Mouse (Mus musculus) heart, embryonic 14.5 days (tissue): Measurements from ENCODE around the gene Acyp1. TPM values are rescaled to one million over a fixed set of nuclear protein-coding genes. Genes with fewer than 3 reads are reported as not detected.

Source experiments
- ATAC-seq: fragments of 200-750 bp; cut with Nextera tagmentation; 2 replicates; pipeline ENCODE4 v1.8.0; 2017; ENCODE audit warnings: low read depth, moderate TSS enrichment; ENCODE audit not compliant: insufficient number of reproducible peaks, insufficient read depth, low FRiP score
- H3K27ac ChIP-seq, 2 experiments: fragments of 200-500 bp in 1 of 2; fragments of 300-500 bp in 1 of 2; sonication (generic) in 1 of 2; replicated peaks in 1 of 2; 2 replicates each; pipeline ENCODE4 v1.5.1; 2012 to 2014; ENCODE audit warnings: low read depth in 2 of 2, low read length in 2 of 2, control low read depth in 1 of 2, mild to moderate bottlenecking in 1 of 2, mixed read lengths in 1 of 2; ENCODE audit not compliant: control insufficient read depth in 1 of 2, insufficient read depth in 1 of 2
- H3K27me3 ChIP-seq: fragments of 300-500 bp; sonication (generic); 2 replicates; pipeline ENCODE4 v1.6.1; 2014; ENCODE audit warnings: mild to moderate bottlenecking, low read length, control low read depth; ENCODE audit not compliant: control insufficient read depth, insufficient read depth
- H3K36me3 ChIP-seq: fragments of 300-500 bp; sonication (generic); 2 replicates; pipeline ENCODE4 v1.6.1; 2014; ENCODE audit warnings: mild to moderate bottlenecking, control low read depth, low read length, mixed read lengths; ENCODE audit not compliant: control insufficient read depth, insufficient read depth
- H3K4me1 ChIP-seq, 2 experiments: fragments of 200-500 bp in 1 of 2; fragments of 300-500 bp in 1 of 2; sonication (generic) in 1 of 2; 2 replicates each; pipeline ENCODE4 v1.6.1; 2012 to 2014; ENCODE audit warnings: low read length in 2 of 2, control low read depth in 1 of 2, mixed read lengths in 1 of 2; ENCODE audit not compliant: control insufficient read depth in 2 of 2, insufficient read depth in 2 of 2
- H3K4me2 ChIP-seq: fragments of 300-500 bp; sonication (generic); 2 replicates; pipeline ENCODE4 v1.6.1; 2014; ENCODE audit warnings: mild to moderate bottlenecking, low read length
- H3K4me3 ChIP-seq, 2 experiments: fragments of 200-500 bp in 1 of 2; fragments of 300-500 bp in 1 of 2; sonication (generic) in 1 of 2; 2 replicates each; pipeline ENCODE4 v1.5.1; 2012 to 2014; ENCODE audit warnings: low read length in 2 of 2, mild to moderate bottlenecking in 2 of 2, control low read depth in 1 of 2, low read depth in 1 of 2, moderate library complexity in 1 of 2; ENCODE audit not compliant: control insufficient read depth in 1 of 2, insufficient read depth in 1 of 2
- H3K9ac ChIP-seq: fragments of 300-500 bp; sonication (generic); 2 replicates; pipeline ENCODE4 v1.6.1; 2014; ENCODE audit warnings: mild to moderate bottlenecking, low read length
- H3K9me3 ChIP-seq: fragments of 300-500 bp; sonication (generic); 2 replicates; pipeline ENCODE4 v1.6.1; 2016; ENCODE audit warnings: low read length, control low read depth; ENCODE audit not compliant: control insufficient read depth
- WGBS: fragments of 180-500 bp; shearing (Covaris S2); extraction: QIAGEN DNeasy Blood & Tissue Kit; methylation state at CpG from one replicate; pipeline ENCODE4 v1.1.7; 2014; 5-methylcytosine and 5-hydroxymethylcytosine counted together
- polyA plus RNA-seq: library from polyadenylated mRNA; unstranded; fragments of >200 nt; fragmentation: Nextera tagmentation; extraction: Ambion mirVana; gene quantifications from 2 replicates; pipeline ENCODE4 v1.2.1, GENCODE M21; 2014

Acyp1 gene
- polyA plus RNA-seq, 1 experiment from 2014 or later: 79.7 TPM

DNA sequence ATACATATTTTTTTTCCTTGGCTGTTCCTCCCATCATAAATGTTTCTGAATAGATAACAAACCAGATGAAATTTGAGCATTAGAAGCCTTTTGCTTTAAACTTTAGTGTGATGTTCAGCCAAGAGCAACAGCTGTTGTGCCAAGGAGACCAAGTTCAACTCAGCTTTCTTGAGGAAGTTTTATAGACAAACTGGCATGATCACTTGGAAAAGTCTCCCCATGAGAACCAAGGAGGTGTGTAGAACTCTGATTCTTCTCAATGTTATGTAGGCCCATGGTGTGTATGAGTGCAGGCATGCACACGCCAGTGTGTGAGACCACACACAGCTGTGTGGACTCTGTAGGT is 10.6 kb upstream of the Acyp1 start:
- Histone ChIP-seq H3K4me1 (peaks cover 2 to 9% of the 10 kb centered on the region in 2 experiments; a peak in 2 of 4 replicates), H3K4me3 (no peak overlapping the region), H3K27ac (no peak overlapping the region), H3K4me2 (no peak overlapping the region), H3K36me3 (peaks cover 49% of the 10 kb centered on the region), H3K9ac (no peak overlapping the region), H3K27me3 (no peaks in the 10 kb centered on the region), H3K9me3 (peaks cover 13% of the 10 kb centered on the region)
- 97% methylated on average over 1 of the region's 1 CpGs for WGBS
- no peak for ATAC-seq

- Histone ChIP-seq H3K4me2 (no peak overlapping the region), H3K9ac (no peak overlapping the region), H3K9me3 (peaks cover 17% of the 10 kb centered on the region), H3K36me3 (peaks cover 44% of the 10 kb centered on the region), H3K27me3 (no peaks in the 10 kb centered on the region), H3K4me1 (peaks cover 2 to 9% of the 10 kb centered on the region in 2 experiments; a peak in 2 of 4 replicates), H3K4me3 (no peak overlapping the region), H3K27ac (no peak overlapping the region)
- 79% methylated on average over 11 of the region's 11 CpGs for WGBS
- no peak for ATAC-seq
Observed at GRCm38 (mm10) chr12:85298127-85298834, 10.0 kb upstream of the Acyp1 start.

DNA sequence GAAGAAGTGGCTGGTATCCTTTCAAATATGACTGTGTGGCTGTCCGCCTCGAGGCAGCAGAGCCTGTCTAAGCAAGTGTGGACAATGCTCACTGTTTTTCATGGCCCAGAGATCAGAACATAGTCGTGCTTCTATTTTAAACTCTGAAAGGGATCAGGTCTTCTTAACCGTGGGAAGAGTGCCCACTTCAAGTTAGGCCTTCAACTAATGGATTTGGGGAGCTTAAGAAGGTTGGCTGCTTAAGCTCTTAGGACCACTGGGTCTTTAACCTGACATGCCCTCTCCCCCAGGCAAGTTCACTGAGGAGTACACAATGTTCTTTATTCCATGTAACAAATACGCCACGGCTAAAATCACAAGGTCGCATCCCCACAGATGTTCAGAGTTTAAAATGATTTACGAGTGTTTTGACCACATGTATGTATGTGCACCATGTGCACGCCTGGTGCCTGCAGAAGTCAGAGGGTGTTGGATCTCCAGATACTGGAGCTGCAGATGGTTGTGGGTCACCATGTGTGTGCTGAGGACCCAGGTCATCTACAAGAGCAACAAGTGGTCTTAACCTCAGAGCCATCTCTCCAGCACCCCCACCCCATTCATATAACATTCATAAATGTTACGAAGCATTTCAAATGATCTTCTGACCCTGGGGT is 9.2 kb upstream of the Acyp1 start:
- Histone ChIP-seq H3K9me3 (peaks cover 17% of the 10 kb centered on the region), H3K4me3 (no peak overlapping the region), H3K27ac (no peak overlapping the region), H3K27me3 (no peaks in the 10 kb centered on the region), H3K36me3 (peaks cover 37% of the 10 kb centered on the region), H3K9ac (no peak overlapping the region), H3K4me2 (no peak overlapping the region), H3K4me1 (peaks cover 2 to 9% of the 10 kb centered on the region in 2 experiments; a peak in 2 of 4 replicates)
- ATAC-seq: no peak
- 73% methylated on average over 10 of the region's 10 CpGs for WGBS

- Histone ChIP-seq H3K4me1 (peaks cover 2 to 9% of the 10 kb centered on the region in 2 experiments; a peak in 2 of 4 replicates), H3K9me3 (peaks cover 17% of the 10 kb centered on the region), H3K4me2 (no peak overlapping the region), H3K27ac (no peak overlapping the region), H3K9ac (no peak overlapping the region), H3K4me3 (no peak overlapping the region), H3K36me3 (peaks cover 31% of the 10 kb centered on the region), H3K27me3 (no peaks in the 10 kb centered on the region)
- 75% methylated on average over 5 of the region's 5 CpGs for WGBS
- no peak for ATAC-seq
Observed at GRCm38 (mm10) chr12:85296915-85297314, 8.7 kb upstream of the Acyp1 start.

GRCm38 (mm10) chr12:85295506-85295905 is 7.3 kb upstream of the Acyp1 start:
- Histone ChIP-seq H3K27ac (no peak overlapping the region), H3K4me3 (no peak overlapping the region), H3K9ac (no peak overlapping the region), H3K4me2 (no peak overlapping the region), H3K9me3 (peaks cover 17% of the 10 kb centered on the region), H3K27me3 (no peaks in the 10 kb centered on the region), H3K4me1 (peaks cover 2 to 9% of the 10 kb centered on the region in 2 experiments; a peak in 2 of 4 replicates), H3K36me3 (peaks cover 17% of the 10 kb centered on the region)
- no peak for ATAC-seq
- WGBS: 76% methylated on average over 2 of the region's 2 CpGs

GRCm38 (mm10) chr12:85292906-85293305 is 4.7 kb upstream of the Acyp1 start:
- H3K27ac ChIP-seq: no peak overlapping the region
- no peak overlapping the region for H3K4me3 ChIP-seq
- H3K4me2 ChIP-seq: no peak overlapping the region
- ATAC-seq: no peak
- no peaks in the 10 kb centered on the region for H3K36me3 ChIP-seq
- H3K9me3 ChIP-seq: peaks cover 17% of the 10 kb centered on the region
- peaks cover 16 to 21% of the 10 kb centered on the region in 2 experiments for H3K4me1 ChIP-seq
- 0 out of 2 replicates have a peak, but pooled peaks cover 4% of the 10 kb centered on the region for H3K27me3 ChIP-seq
- H3K9ac ChIP-seq: no peak overlapping the region

GRCm38 (mm10) chr12:85292288-85292687 is 4.0 kb upstream of the Acyp1 start:
- Histone ChIP-seq H3K9me3 (peaks cover 17% of the 10 kb centered on the region), H3K27me3 (0 out of 2 replicates have a peak, but pooled peaks cover 4% of the 10 kb centered on the region)

More at GRCm38 (mm10) chr12:85292288-85292687, 4.0 kb upstream of the Acyp1 start:
- no peak overlapping the region for H3K4me2 ChIP-seq
- 39% methylated on average over 6 of the region's 6 CpGs for WGBS
- no peak overlapping the region for H3K9ac ChIP-seq
- ATAC-seq: no peak
- no peak overlapping the region for H3K4me3 ChIP-seq
- no peaks in the 10 kb centered on the region for H3K36me3 ChIP-seq
- H3K27ac ChIP-seq: no peak overlapping the region
- H3K4me1 ChIP-seq: peaks cover 16 to 17% of the 10 kb centered on the region in 2 experiments
